Mouse (Mus musculus) adrenal gland, adult (tissue): ENCODE measurements at regions not wholly inside any gene's neighbourhood (a gene's known extent, or its start where the extent isn't known, plus 50 kb on each side); places are given as distances from the start of the nearest gene placed in this dataset.
A peak's percentile ranks its signal among the peaks of the same experiment; 100 is the strongest.

Source experiments
- DNase-seq, 2 experiments: peaks; one replicate each; pipeline ENCODE4 v3.0.0; 2022 to 2023; ENCODE audit warnings: low spot score in 1 of 2; ENCODE audit not compliant: inconsistent age in 2 of 2

DNA sequence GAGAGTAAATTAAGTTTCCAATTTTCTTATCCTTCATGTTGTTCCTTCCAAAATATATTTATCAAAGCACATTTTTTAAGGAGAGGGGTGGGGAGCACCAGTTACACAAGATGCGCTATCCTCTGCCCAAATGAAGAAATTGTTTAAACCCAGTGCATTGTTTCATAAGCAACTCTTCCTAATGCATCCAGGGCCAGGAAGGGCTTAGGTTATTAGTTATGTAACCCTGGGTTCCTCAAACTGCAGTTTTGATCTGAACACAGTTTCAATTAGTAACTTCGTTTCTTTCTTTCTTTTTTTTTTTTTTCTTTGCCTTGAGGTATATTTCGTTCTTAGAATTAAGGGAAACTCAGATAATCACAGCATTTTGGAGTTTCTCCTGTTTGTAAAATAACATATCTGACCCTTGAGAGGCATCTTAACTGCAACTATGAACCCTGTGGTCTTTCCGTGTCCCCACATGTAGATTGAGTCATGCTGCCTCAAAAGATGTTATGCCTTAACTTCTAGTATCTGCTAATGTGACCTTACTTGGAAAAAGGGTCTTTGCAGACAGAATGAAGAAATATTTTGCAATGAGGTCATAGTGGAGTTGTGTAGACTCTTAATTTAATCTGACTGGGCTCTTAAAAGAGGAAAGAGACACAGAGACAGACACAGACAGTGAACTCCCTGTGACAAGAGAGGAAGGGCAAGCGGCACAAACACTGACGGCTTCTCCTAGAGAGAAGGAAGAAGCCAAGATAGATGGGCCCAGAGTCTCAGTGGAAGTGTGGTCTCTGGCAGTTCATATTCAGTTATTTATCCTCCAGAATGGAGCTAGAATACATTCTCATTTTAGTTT, 153.7 kb upstream of the Nrip1 start:
- DNase-seq, result peak in 1 of 2 experiments; percentile 36

GRCm38 (mm10) chr16:76525563-76525962, 151.9 kb upstream of the Nrip1 start:
- peak; percentile 39 to 71 for DNase-seq

GRCm38 (mm10) chr16:76524921-76525320, 151.3 kb upstream of the Nrip1 start:
- peak in 1 of 2 experiments; percentile 53 for DNase-seq

GRCm38 (mm10) chr16:76521142-76521541, 147.5 kb upstream of the Nrip1 start:
- DNase-seq, result no peak

- no peak for DNase-seq
These were observed 147.0 kb upstream of the Nrip1 start for GRCm38 (mm10) chr16:76520643-76520993.

DNA sequence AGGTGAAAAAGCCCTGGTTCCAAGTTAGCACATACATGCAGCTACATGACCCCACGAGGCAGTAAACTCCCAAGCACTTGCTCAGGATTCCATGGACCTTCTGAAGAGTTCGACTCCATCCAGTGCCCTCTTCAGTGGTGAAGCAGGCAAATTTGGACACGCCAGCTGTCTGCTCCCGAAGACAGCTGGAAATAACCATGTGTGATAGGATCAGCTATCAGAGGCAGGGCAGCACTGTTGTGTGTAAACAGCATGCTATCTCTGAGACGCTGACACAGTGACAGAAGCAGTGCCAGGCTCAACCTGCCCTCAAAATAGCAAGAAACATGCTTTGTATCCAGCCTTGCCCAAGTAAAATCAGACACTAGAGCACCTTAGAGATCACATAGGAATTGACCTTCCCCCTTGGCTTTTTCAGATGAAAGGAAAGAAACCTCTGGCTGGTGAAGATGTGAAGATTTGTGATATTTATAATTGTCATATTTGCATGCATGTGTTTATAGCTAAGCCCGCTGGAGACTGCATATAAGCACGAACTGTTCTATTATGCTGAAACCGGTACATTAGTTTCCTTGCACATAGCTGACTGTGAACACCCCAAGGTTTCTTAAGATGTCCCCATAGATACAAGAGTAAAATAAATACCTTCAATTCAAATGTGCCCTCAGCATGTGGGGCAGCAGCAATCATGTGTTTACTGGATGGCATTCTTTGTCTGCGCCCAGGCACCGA, 146.4 kb upstream of the Nrip1 start:
- no peak for DNase-seq

DNA sequence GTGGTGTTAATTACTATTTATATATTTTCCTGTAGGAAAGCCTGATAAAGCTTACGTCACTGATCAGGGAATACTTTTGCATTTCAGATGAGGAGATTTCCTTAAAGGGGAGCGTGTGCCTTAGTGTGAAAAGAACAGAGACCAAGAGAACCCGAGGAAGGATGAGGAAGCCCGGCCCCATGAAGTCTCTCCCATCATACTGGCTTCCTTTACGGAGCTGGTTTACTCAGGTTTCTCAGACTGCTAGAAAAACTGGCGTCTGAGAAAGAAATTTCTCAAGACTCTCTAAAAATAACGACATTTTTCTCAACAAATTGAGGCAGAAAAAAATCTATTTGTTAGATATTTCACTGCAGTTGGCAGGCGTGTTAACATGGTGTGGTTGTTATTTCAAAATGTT, 137.2 kb upstream of the Nrip1 start:
- peak in 1 of 2 experiments; percentile 34 for DNase-seq

GRCm38 (mm10) chr16:76509109-76509650, 135.6 kb upstream of the Nrip1 start:
- peak in 1 of 2 experiments; percentile 16 for DNase-seq

- peak; percentile 59 to 81 for DNase-seq
These were observed 133.6 kb upstream of the Nrip1 start for GRCm38 (mm10) chr16:76507191-76507746.

- DNase-seq, result peak in 1 of 2 experiments; percentile 64
These were observed 132.6 kb upstream of the Nrip1 start for GRCm38 (mm10) chr16:76506240-76506639.

DNA sequence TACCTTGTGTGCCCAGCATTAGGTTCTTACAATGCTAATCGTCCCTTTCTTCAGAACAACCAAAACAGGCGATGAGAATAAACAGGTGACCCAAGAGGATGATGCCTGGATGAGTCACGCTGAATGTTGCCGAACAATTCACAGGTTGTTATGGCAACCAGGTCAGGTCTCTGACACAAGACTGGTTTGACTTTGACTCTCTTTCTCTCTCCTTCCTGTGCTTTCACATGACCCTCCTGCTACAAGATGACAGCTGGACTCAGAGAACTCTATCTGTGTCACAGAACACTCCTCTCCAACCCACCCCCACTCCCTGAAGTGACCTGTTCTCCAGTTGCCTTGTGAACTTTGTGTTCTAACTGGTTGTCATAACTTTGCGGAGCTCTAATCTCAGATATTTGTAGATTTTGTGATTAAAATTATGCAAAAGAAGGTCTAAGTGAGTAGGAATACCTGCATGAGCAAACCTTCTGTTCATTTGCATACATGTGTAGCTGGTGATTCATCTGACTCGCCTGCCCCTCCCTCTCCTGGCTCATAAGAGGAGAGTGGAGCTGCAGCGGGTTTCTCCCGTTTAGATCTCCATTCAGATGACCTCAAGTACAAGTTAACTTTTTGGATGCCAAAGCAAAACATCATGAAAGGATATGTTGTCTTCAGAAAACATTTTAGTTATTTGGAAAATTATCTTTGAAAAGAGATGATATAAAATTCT, 126.2 kb upstream of the Nrip1 start:
- DNase-seq, result peak in 1 of 2 experiments; percentile 27

- DNase-seq, result no peak
These were observed 124.6 kb upstream of the Nrip1 start for GRCm38 (mm10) chr16:76498233-76498632.

GRCm38 (mm10) chr16:76497041-76497808, 123.6 kb upstream of the Nrip1 start:
- peak in 1 of 2 experiments; percentile 12 for DNase-seq

- no peak for DNase-seq
These were observed 109.8 kb upstream of the Nrip1 start for GRCm38 (mm10) chr16:76483419-76483818.

DNA sequence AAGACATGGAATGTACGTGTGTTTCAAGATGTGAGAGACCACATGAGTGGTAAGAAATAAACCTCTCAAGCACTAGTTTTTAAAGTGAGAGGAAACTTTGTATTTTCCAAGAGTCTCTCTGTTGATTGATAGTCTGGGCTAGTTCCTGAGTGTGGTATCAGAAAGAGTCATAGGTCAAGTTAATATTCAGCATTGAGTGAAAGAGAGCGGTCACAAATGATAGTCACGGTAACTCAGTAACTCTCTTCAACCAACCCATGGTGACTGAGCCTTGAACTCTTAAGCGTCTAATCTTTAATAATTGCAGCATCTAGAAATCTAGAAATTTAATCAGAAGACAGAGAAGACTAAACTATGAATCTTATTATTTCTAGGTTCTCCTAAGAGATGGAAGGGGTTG, 108.3 kb upstream of the Nrip1 start:
- DNase-seq, result no peak

DNA sequence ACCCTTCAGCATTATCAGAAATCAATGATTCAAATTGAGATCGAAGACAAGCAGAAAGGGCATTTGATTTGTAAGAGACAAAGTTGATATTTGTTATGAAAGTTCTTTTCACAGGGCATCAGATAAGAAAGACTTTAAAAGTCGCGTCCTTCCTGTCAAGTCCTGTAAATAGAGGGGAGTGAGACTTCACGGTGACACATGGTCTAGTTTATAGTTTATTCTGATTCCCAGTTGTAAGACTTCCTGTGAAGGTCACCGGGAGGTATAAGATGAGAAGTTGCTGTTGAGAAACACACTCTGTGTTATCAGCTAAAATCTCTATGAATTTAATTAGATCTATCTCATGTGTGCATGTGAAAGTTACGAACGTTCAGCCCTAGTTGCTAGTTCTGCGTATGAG, 103.8 kb upstream of the Nrip1 start:
- no peak for DNase-seq

GRCm38 (mm10) chr16:76474481-76474880, 100.9 kb upstream of the Nrip1 start:
- DNase-seq, result peak in 1 of 2 experiments; percentile 9

GRCm38 (mm10) chr16:76472386-76472785, 98.8 kb upstream of the Nrip1 start:
- DNase-seq, result no peak

DNA sequence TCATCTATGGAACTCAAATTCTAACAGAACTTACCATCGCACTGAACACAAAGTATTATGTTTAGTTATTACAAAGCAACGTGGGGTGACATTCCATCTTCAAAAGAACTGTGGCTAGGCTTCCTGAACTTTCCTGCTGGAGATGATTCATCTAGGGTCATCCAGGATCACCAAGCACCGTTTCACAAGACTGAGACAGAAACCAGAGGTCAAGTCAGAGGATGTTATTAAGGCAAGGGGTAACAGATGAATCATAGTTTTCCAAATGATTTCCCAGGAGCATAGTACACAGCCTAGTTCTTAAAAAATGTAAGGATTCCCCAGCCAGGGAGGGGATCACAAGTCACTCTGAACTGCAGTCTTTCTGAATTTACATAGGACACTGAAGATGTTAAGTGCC, 97.5 kb upstream of the Nrip1 start:
- DNase-seq, result peak; percentile 16 to 69

DNA sequence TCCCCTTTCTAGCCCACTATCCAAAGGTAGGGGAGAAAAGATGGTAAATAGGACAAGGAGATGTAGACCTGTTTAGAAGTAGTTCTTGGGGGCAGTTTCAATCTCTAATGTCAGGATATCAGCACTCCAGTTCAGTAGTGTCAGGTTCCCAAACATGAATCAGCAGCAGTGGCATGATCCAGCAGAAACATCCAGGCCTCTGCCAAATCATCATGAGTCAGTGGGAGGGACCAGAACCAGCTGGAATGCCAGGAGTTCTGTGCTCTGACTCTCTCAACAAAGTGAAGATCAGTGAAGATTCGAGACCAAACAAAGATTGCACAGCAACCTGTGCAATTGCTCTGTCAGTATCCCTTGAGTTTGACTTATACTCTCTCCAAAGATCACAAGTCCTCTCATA, 85.9 kb upstream of the Nrip1 start:
- no peak for DNase-seq
